Mouse (Mus musculus): ENCODE results near the gene Slc15a3. TPM values are rescaled to one million over a fixed set of nuclear protein-coding genes. Genes with fewer than 3 reads are reported as not detected.

Slc15a3 gene
- polyA plus RNA-seq, 1 experiment from 2014 or later, result 0.33 TPM

Other genes with a start within 250 kb of the Slc15a3 start
- 203 and 237 TPM in 2 replicates for gene Ddb1, start 234.4 kb upstream of the Slc15a3 start, polyA plus RNA-seq (2015; fragmentation: Nextera tagmentation; extraction: Ambion mirVana)
- 24.4 and 26.3 TPM in 2 replicates for gene Tkfc, start 234.1 kb upstream of the Slc15a3 start, polyA plus RNA-seq (2015; fragmentation: Nextera tagmentation; extraction: Ambion mirVana)
- 1.2 and 1.5 TPM in 2 replicates for gene Vwce, start 205.5 kb upstream of the Slc15a3 start, polyA plus RNA-seq (2015; fragmentation: Nextera tagmentation; extraction: Ambion mirVana)
- not detected in 2 replicates for gene Pga5, start 161.7 kb upstream of the Slc15a3 start, polyA plus RNA-seq (2015; fragmentation: Nextera tagmentation; extraction: Ambion mirVana)
- 27.7 and 35.0 TPM in 2 replicates for gene Vps37c, start 151.0 kb upstream of the Slc15a3 start, polyA plus RNA-seq (2015; fragmentation: Nextera tagmentation; extraction: Ambion mirVana)
- gene Cd5, start 100.7 kb upstream of the Slc15a3 start, polyA plus RNA-seq (2015; fragmentation: Nextera tagmentation; extraction: Ambion mirVana), result 0.09 and 0.28 TPM in 2 replicates
- gene Cd6, start 9.7 kb upstream of the Slc15a3 start, polyA plus RNA-seq (2015; fragmentation: Nextera tagmentation; extraction: Ambion mirVana), result not detected in 2 replicates
- 180 and 196 TPM in 2 replicates for gene Tmem132a, start 30.2 kb downstream of the Slc15a3 start, polyA plus RNA-seq (2015; fragmentation: Nextera tagmentation; extraction: Ambion mirVana)
- 50.2 and 50.7 TPM in 2 replicates for gene Tmem109, start 42.3 kb downstream of the Slc15a3 start, polyA plus RNA-seq (2015; fragmentation: Nextera tagmentation; extraction: Ambion mirVana)
- 35.0 and 39.1 TPM in 2 replicates for gene Prpf19, start 55.5 kb downstream of the Slc15a3 start, polyA plus RNA-seq (2015; fragmentation: Nextera tagmentation; extraction: Ambion mirVana)
- 0.79 and 0.94 TPM in 2 replicates for gene Zp1, start 80.9 kb downstream of the Slc15a3 start, polyA plus RNA-seq (2015; fragmentation: Nextera tagmentation; extraction: Ambion mirVana)
- gene Ptgdr2, start 97.4 kb downstream of the Slc15a3 start, polyA plus RNA-seq (2015; fragmentation: Nextera tagmentation; extraction: Ambion mirVana), result 0.19 and 0.20 TPM in 2 replicates
- 12.9 and 14.8 TPM in 2 replicates for gene Ccdc86, start 109.5 kb downstream of the Slc15a3 start, polyA plus RNA-seq (2015; fragmentation: Nextera tagmentation; extraction: Ambion mirVana)
- not detected in 2 replicates for gene Ms4a10, start 134.9 kb downstream of the Slc15a3 start, polyA plus RNA-seq (2015; fragmentation: Nextera tagmentation; extraction: Ambion mirVana)
- not detected in 2 replicates for gene Ms4a15, start 153.5 kb downstream of the Slc15a3 start, polyA plus RNA-seq (2015; fragmentation: Nextera tagmentation; extraction: Ambion mirVana)
- not detected in 2 replicates for gene Ms4a18, start 178.3 kb downstream of the Slc15a3 start, polyA plus RNA-seq (2015; fragmentation: Nextera tagmentation; extraction: Ambion mirVana)
- gene Ms4a8a, start 241.4 kb downstream of the Slc15a3 start, polyA plus RNA-seq (2015; fragmentation: Nextera tagmentation; extraction: Ambion mirVana), result not detected in 2 replicates

Measured in hindbrain, embryonic 16.5 days (tissue).